Mouse (Mus musculus): ENCODE measurements at regions not wholly inside any gene's neighbourhood (a gene's known extent, or its start where the extent isn't known, plus 50 kb on each side); places are given as distances from the start of the nearest gene placed in this dataset.
A peak's percentile ranks its signal among the peaks of the same experiment; 100 is the strongest.

GRCm38 (mm10) chr11:111568876-111569275 lies 502.9 kb downstream of the Kcnj2 start:
- Histone ChIP-seq H3K9me3 (replicated peaks) (peaks cover 4% of the 10 kb centered on the region; the same call in 1 of the 2 replicates), H3K36me3 (no peaks in the 10 kb centered on the region), H3K4me2 (no peak overlapping the region), H3K9ac (no peak overlapping the region), H3K4me3 (no peak overlapping the region), H3K27me3 (replicated peaks) (no peaks in the 10 kb centered on the region), H3K27ac (ENCODE audit: poor library complexity, severe bottlenecking) (no peak overlapping the region), H3K4me1 (replicated peaks) (no peaks in the 10 kb centered on the region)
- no peak for ATAC-seq (ENCODE audit: insufficient number of reproducible peaks, low FRiP score)
- WGBS = 74% methylated on average over 9 of the region's 9 CpGs

GRCm38 (mm10) chr11:111577883-111578282 lies 511.9 kb downstream of the Kcnj2 start:
- H3K27ac ChIP-seq (ENCODE audit: poor library complexity, severe bottlenecking) = no peak overlapping the region
- no peaks in the 10 kb centered on the region for H3K36me3 ChIP-seq
- WGBS = 12% methylated on average over 1 of the region's 1 CpGs
- H3K4me1 ChIP-seq (replicated peaks) = no peaks in the 10 kb centered on the region
- H3K4me3 ChIP-seq = no peak overlapping the region
- H3K9ac ChIP-seq = no peak overlapping the region
- no peak overlapping the region for H3K4me2 ChIP-seq
- H3K27me3 ChIP-seq (replicated peaks) = no peaks in the 10 kb centered on the region
- peaks cover 4% of the 10 kb centered on the region; the same call in 1 of the 2 replicates for H3K9me3 ChIP-seq (replicated peaks)
- no peak for ATAC-seq (ENCODE audit: insufficient number of reproducible peaks, low FRiP score)

GRCm38 (mm10) chr11:111582980-111583379 lies 517.0 kb downstream of the Kcnj2 start:
- H3K9me3 ChIP-seq (replicated peaks) = 0 out of 2 replicates have a peak, but pooled peaks cover 4% of the 10 kb centered on the region
- no peaks in the 10 kb centered on the region for H3K27me3 ChIP-seq (replicated peaks)
- 62% methylated on average over 4 of the region's 4 CpGs for WGBS
- H3K9ac ChIP-seq = no peak overlapping the region
- no peak overlapping the region; the same call in 1 of the 2 replicates for H3K4me2 ChIP-seq
- no peak overlapping the region for H3K4me3 ChIP-seq
- ATAC-seq (ENCODE audit: insufficient number of reproducible peaks, low FRiP score) = no peak
- H3K4me1 ChIP-seq (replicated peaks) = no peaks in the 10 kb centered on the region
- H3K36me3 ChIP-seq = no peaks in the 10 kb centered on the region
- H3K27ac ChIP-seq (ENCODE audit: poor library complexity, severe bottlenecking) = no peak overlapping the region

GRCm38 (mm10) chr11:111583606-111584005 lies 517.6 kb downstream of the Kcnj2 start:
- WGBS = 56% methylated on average over 13 of the region's 13 CpGs
- Histone ChIP-seq H3K9me3 (replicated peaks) (0 out of 2 replicates have a peak, but pooled peaks cover 4% of the 10 kb centered on the region), H3K36me3 (no peaks in the 10 kb centered on the region), H3K27me3 (replicated peaks) (no peaks in the 10 kb centered on the region), H3K4me1 (replicated peaks) (no peaks in the 10 kb centered on the region), H3K4me2 (peak overlapping the region; percentile 51), H3K9ac (no peak overlapping the region), H3K4me3 (0 out of 2 replicates have a peak overlapping the region, but pooled peaks have one; percentile 4), H3K27ac (ENCODE audit: poor library complexity, severe bottlenecking) (no peak overlapping the region)
- ATAC-seq (ENCODE audit: insufficient number of reproducible peaks, low FRiP score) = no peak

- Histone ChIP-seq H3K4me3 (no peak overlapping the region), H3K9me3 (replicated peaks) (no peaks in the 10 kb centered on the region), H3K9ac (no peak overlapping the region), H3K27ac (ENCODE audit: poor library complexity, severe bottlenecking) (no peak overlapping the region), H3K36me3 (no peaks in the 10 kb centered on the region), H3K4me1 (replicated peaks) (no peaks in the 10 kb centered on the region), H3K27me3 (replicated peaks) (no peaks in the 10 kb centered on the region), H3K4me2 (no peak overlapping the region)
- no peak for ATAC-seq (ENCODE audit: insufficient number of reproducible peaks, low FRiP score)
These were observed 533.5 kb downstream of the Kcnj2 start for GRCm38 (mm10) chr11:111599456-111599855.

GRCm38 (mm10) chr11:111605146-111605545 lies 539.2 kb downstream of the Kcnj2 start:
- Histone ChIP-seq H3K4me1 (replicated peaks) (no peaks in the 10 kb centered on the region), H3K9ac (no peak overlapping the region), H3K27me3 (replicated peaks) (no peaks in the 10 kb centered on the region), H3K36me3 (no peaks in the 10 kb centered on the region), H3K4me2 (no peak overlapping the region), H3K27ac (ENCODE audit: poor library complexity, severe bottlenecking) (no peak overlapping the region), H3K9me3 (replicated peaks) (no peaks in the 10 kb centered on the region), H3K4me3 (no peak overlapping the region)
- no peak for ATAC-seq (ENCODE audit: insufficient number of reproducible peaks, low FRiP score)
- WGBS = 84% methylated on average over 11 of the region's 11 CpGs

- H3K9ac ChIP-seq = no peak overlapping the region
These were observed 544.6 kb downstream of the Kcnj2 start for GRCm38 (mm10) chr11:111610522-111611015.

GRCm38 (mm10) chr11:111643603-111644002 lies 577.6 kb downstream of the Kcnj2 start:
- Histone ChIP-seq H3K4me1 (replicated peaks) (no peaks in the 10 kb centered on the region), H3K9ac (no peak overlapping the region), H3K9me3 (replicated peaks) (no peaks in the 10 kb centered on the region), H3K36me3 (no peaks in the 10 kb centered on the region), H3K4me2 (no peak overlapping the region), H3K27ac (ENCODE audit: poor library complexity, severe bottlenecking) (no peak overlapping the region), H3K27me3 (replicated peaks) (no peaks in the 10 kb centered on the region), H3K4me3 (no peak overlapping the region)
- 81% methylated on average over 7 of the region's 7 CpGs for WGBS
- no peak for ATAC-seq (ENCODE audit: insufficient number of reproducible peaks, low FRiP score)

More at GRCm38 (mm10) chr11:111610522-111611015, 544.6 kb downstream of the Kcnj2 start:
- H3K4me1 ChIP-seq (replicated peaks) = no peaks in the 10 kb centered on the region
- ATAC-seq (ENCODE audit: insufficient number of reproducible peaks, low FRiP score) = no peak
- no peak overlapping the region for H3K27ac ChIP-seq (ENCODE audit: poor library complexity, severe bottlenecking)
- no peak overlapping the region for H3K4me2 ChIP-seq
- WGBS = 67% methylated on average over 5 of the region's 5 CpGs
- no peaks in the 10 kb centered on the region for H3K9me3 ChIP-seq (replicated peaks)
- H3K27me3 ChIP-seq (replicated peaks) = no peaks in the 10 kb centered on the region
- no peak overlapping the region for H3K4me3 ChIP-seq
- no peaks in the 10 kb centered on the region for H3K36me3 ChIP-seq

- no peaks in the 10 kb centered on the region for H3K9me3 ChIP-seq (replicated peaks)
- no peak for ATAC-seq (ENCODE audit: insufficient number of reproducible peaks, low FRiP score)
- no peak overlapping the region for H3K27ac ChIP-seq (ENCODE audit: poor library complexity, severe bottlenecking)
- no peak overlapping the region for H3K4me2 ChIP-seq
- H3K4me1 ChIP-seq (replicated peaks) = no peaks in the 10 kb centered on the region
- H3K9ac ChIP-seq = no peak overlapping the region
- no peaks in the 10 kb centered on the region for H3K36me3 ChIP-seq
- H3K27me3 ChIP-seq (replicated peaks) = no peaks in the 10 kb centered on the region
- H3K4me3 ChIP-seq = no peak overlapping the region
- WGBS = 50% methylated on average over 3 of the region's 3 CpGs
These were observed 586.9 kb downstream of the Kcnj2 start for GRCm38 (mm10) chr11:111652882-111653281.

- WGBS = 92% methylated on average over 9 of the region's 9 CpGs
- Histone ChIP-seq H3K4me2 (no peak overlapping the region), H3K36me3 (no peaks in the 10 kb centered on the region), H3K27me3 (replicated peaks) (no peaks in the 10 kb centered on the region), H3K9me3 (replicated peaks) (no peaks in the 10 kb centered on the region), H3K4me3 (no peak overlapping the region), H3K9ac (no peak overlapping the region), H3K27ac (ENCODE audit: poor library complexity, severe bottlenecking) (no peak overlapping the region), H3K4me1 (replicated peaks) (no peaks in the 10 kb centered on the region)
- ATAC-seq (ENCODE audit: insufficient number of reproducible peaks, low FRiP score) = no peak
These were observed 591.8 kb downstream of the Kcnj2 start for GRCm38 (mm10) chr11:111657778-111658177.

- Histone ChIP-seq H3K4me1 (replicated peaks) (no peaks in the 10 kb centered on the region), H3K9me3 (replicated peaks) (no peaks in the 10 kb centered on the region), H3K4me2 (no peak overlapping the region), H3K27me3 (replicated peaks) (no peaks in the 10 kb centered on the region), H3K36me3 (no peaks in the 10 kb centered on the region), H3K27ac (ENCODE audit: poor library complexity, severe bottlenecking) (no peak overlapping the region), H3K4me3 (no peak overlapping the region), H3K9ac (no peak overlapping the region)
- ATAC-seq (ENCODE audit: insufficient number of reproducible peaks, low FRiP score) = no peak
- WGBS = 70% methylated on average over 15 of the region's 15 CpGs
These were observed 592.7 kb downstream of the Kcnj2 start for GRCm38 (mm10) chr11:111658362-111659309.

Data from heart, embryonic 12.5 days (tissue).